Mouse (Mus musculus) stomach, postnatal 0 days (tissue): Measurements from ENCODE around the gene Galntl6. TPM values are rescaled to one million over a fixed set of nuclear protein-coding genes. Genes with fewer than 3 reads are reported as not detected.

ENCODE experiments used
- ATAC-seq: fragments of 200-750 bp; cut with Nextera tagmentation; 2 replicates; pipeline ENCODE4 v1.8.0; 2017; ENCODE audit not compliant: low FRiP score, low TSS enrichment
- DNase-seq: peaks from one replicate; pipeline ENCODE4 v3.0.0-alpha.2; 2016; ENCODE audit warnings: low spot score
- H3K27ac ChIP-seq: fragments of 300-500 bp; sonication (generic); replicated peaks from 2 replicates; pipeline ENCODE4 v1.5.1; 2014; ENCODE audit warnings: mild to moderate bottlenecking, control low read depth
- H3K27me3 ChIP-seq: fragments of 300-500 bp; sonication (generic); 2 replicates; pipeline ENCODE4 v1.6.1; 2014; ENCODE audit warnings: low read length; ENCODE audit not compliant: control insufficient read depth, insufficient read depth
- H3K36me3 ChIP-seq: fragments of 300-500 bp; sonication (generic); 2 replicates; pipeline ENCODE4 v1.6.1; 2014; ENCODE audit warnings: low read length, mixed read lengths; ENCODE audit not compliant: control insufficient read depth, insufficient read depth
- H3K4me1 ChIP-seq: fragments of 300-500 bp; sonication (generic); replicated peaks from 2 replicates; pipeline ENCODE4 v1.6.1; 2014; ENCODE audit warnings: antibody characterized with exemption; ENCODE audit not compliant: control insufficient read depth, insufficient read depth
- H3K4me2 ChIP-seq: fragments of 300-500 bp; sonication (generic); replicated peaks from 2 replicates; pipeline ENCODE4 v1.6.1; 2014; ENCODE audit warnings: low read depth, mild to moderate bottlenecking, control low read depth, moderate library complexity
- H3K4me3 ChIP-seq: fragments of 300-500 bp; sonication (generic); 2 replicates; pipeline ENCODE4 v1.5.1; 2014; ENCODE audit warnings: low read depth, low read length, control low read depth
- H3K9ac ChIP-seq: fragments of 300-500 bp; sonication (generic); 2 replicates; pipeline ENCODE4 v1.6.1; 2014; ENCODE audit warnings: mild to moderate bottlenecking, low read length, control low read depth, mixed read lengths
- H3K9me3 ChIP-seq: fragments of 300-500 bp; sonication (generic); 2 replicates; pipeline ENCODE4 v1.6.1; 2016; ENCODE audit warnings: low read length; ENCODE audit not compliant: control insufficient read depth
- CTCF ChIP-seq: IDR thresholded peaks from 2 replicates; pipeline ENCODE4 v1.5.1; 2016; ENCODE audit warnings: antibody characterized with exemption, low read depth, mild to moderate bottlenecking, moderate library complexity
- EP300 ChIP-seq: optimal IDR thresholded peaks from 2 replicates; pipeline ENCODE3; 2016; ENCODE audit warnings: antibody characterized with exemption
- WGBS: fragments of 180-500 bp; shearing (Covaris S2); extraction: QIAGEN DNeasy Blood & Tissue Kit; methylation state at CpG from one replicate; pipeline ENCODE4 v1.1.7; 2014; 5-methylcytosine and 5-hydroxymethylcytosine counted together
- polyA plus RNA-seq: library from polyadenylated mRNA; unstranded; fragments of >200 nt; fragmentation: Nextera tagmentation; extraction: Ambion mirVana; gene quantifications from 2 replicates; pipeline ENCODE4 v1.2.1, GENCODE M21; 2015

The Galntl6 gene
- polyA plus RNA-seq, 1 experiment from 2014 or later: 3.8 TPM

DNA sequence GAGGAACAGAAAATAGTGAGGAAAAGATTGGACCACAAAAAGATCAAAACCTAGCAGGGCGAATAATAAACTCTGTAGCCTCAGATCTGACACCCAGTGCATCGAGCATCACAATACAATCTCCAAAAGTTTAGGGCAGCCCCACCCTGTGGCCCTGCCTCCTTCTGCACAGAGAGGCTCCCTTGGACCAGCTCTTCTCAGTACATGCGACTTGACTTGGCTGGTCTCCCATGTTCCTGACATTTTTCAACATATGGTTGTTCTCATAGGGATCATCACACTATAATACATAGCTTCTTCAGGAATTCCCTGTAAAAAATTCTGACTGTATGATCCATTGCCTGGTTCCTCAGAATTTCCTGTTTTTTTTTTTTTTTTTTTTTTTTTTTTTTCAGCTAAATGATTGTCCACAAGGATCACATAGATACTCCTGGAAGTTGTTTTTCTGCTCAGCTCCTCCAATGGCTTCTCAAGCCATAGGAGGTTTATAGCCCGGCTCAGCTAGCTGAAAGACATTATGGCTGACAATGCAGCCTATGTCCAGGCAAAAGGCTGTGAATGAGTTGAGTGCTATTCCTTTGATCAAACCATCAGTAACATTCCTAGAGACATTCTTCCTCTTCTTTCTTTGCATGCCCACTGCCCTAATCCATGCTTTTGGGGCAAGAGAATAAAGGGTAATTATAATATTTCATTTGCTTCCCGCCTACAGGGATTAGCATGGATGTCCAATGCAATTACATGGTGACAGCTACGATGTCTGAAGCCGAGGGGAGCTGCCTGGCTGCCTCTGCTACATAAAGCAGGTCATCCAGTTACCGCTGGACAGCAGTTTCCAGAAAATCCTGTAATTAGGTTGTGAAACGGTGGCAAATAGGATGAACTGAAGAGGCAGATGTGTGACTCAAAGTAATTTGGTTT is 993.5 kb downstream of the Galntl6 start:
- ATAC-seq: no peak
- Histone ChIP-seq H3K9ac (no peak overlapping the region), H3K4me2 (no peak overlapping the region), H3K4me3 (no peak overlapping the region), H3K36me3 (no peaks in the 10 kb centered on the region), H3K9me3 (no peaks in the 10 kb centered on the region), H3K27me3 (no peaks in the 10 kb centered on the region), H3K27ac (no peak overlapping the region), H3K4me1 (no peaks in the 10 kb centered on the region)
- no peak for TF ChIP-seq EP300
- TF ChIP-seq CTCF: 0 out of 2 replicates have a peak, but pooled peaks have one; percentile 6
- DNase-seq: no peak
- 64% methylated on average over 9 of the region's 9 CpGs for WGBS

- Histone ChIP-seq H3K9me3 (no peaks in the 10 kb centered on the region), H3K4me1 (no peaks in the 10 kb centered on the region)
- WGBS: 92% methylated on average over 5 of the region's 5 CpGs
Observed at GRCm38 (mm10) chr8:57893360-57893759, 1019.1 kb downstream of the Galntl6 start.

DNA sequence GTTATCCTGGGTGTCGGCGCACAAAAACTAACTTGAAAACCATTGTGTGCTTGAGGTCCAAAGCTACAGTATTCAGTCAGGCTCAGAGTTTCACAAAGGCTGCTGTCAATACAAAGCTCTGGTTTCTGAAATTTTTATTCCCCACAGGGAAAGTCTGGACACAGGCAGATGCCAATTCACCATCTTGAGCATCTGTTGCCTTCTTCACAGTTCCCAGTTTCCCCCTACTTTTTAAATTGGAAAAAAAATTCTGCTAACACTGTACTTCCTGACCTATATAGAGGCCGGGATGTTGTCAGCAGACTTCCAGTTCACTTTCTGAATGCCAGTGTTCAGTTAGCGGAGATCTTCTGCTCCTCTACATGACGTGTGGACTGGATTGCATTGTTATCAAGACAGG is 1020.3 kb downstream of the Galntl6 start:
- H3K9me3 ChIP-seq: no peaks in the 10 kb centered on the region
- TF ChIP-seq EP300: no peak
- TF ChIP-seq CTCF: no peak
- ATAC-seq (no peak), DNase-seq (no peak)
- no peaks in the 10 kb centered on the region for H3K27me3 ChIP-seq
- H3K4me3 ChIP-seq: no peak overlapping the region
- H3K4me1 ChIP-seq: no peaks in the 10 kb centered on the region
- H3K9ac ChIP-seq: no peak overlapping the region
- 84% methylated on average over 5 of the region's 5 CpGs for WGBS
- H3K27ac ChIP-seq: no peak overlapping the region
- no peaks in the 10 kb centered on the region for H3K36me3 ChIP-seq
- H3K4me2 ChIP-seq: no peak overlapping the region

More at GRCm38 (mm10) chr8:57893360-57893759, 1019.1 kb downstream of the Galntl6 start:
- Histone ChIP-seq H3K27ac (no peak overlapping the region), H3K4me3 (no peak overlapping the region), H3K27me3 (no peaks in the 10 kb centered on the region), H3K36me3 (no peaks in the 10 kb centered on the region), H3K9ac (no peak overlapping the region), H3K4me2 (no peak overlapping the region)
- ATAC-seq (no peak), DNase-seq (no peak)
- TF ChIP-seq EP300 (no peak), CTCF (no peak)

DNA sequence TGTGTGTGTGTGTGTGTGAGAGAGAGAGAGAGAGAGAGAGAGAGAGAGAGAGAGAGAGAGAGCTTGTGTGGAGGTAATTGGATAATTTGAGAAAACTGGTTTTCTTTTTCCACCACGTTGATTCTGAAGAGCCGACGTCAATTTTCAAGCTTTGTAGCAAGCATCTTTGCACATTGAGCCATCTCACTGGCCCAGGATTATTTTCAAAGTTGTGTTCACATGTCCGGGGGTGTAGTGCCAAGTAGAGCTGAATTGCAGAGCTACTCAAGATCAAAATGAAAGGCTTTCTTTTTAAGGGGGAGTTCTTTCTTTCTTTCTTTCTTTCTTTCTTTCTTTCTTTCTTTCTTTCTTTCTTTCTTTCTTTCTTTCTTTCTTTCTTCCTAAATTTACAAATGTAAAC is 1022.3 kb downstream of the Galntl6 start:
- Histone ChIP-seq H3K9me3 (no peaks in the 10 kb centered on the region), H3K27ac (no peak overlapping the region), H3K36me3 (no peaks in the 10 kb centered on the region), H3K9ac (no peak overlapping the region), H3K4me2 (no peak overlapping the region), H3K4me1 (no peaks in the 10 kb centered on the region), H3K27me3 (no peaks in the 10 kb centered on the region), H3K4me3 (no peak overlapping the region)
- DNase-seq: no peak
- WGBS: 77% methylated on average over 4 of the region's 4 CpGs
- no peak for TF ChIP-seq EP300
- TF ChIP-seq CTCF: no peak
- ATAC-seq: no peak

GRCm38 (mm10) chr8:57888831-57889230 is 1023.6 kb downstream of the Galntl6 start:
- TF ChIP-seq CTCF (no peak), EP300 (no peak)
- ATAC-seq (no peak), DNase-seq (no peak)
- H3K4me1 ChIP-seq: no peaks in the 10 kb centered on the region
- H3K9me3 ChIP-seq: no peaks in the 10 kb centered on the region
- no peak overlapping the region for H3K9ac ChIP-seq
- no peaks in the 10 kb centered on the region for H3K36me3 ChIP-seq
- H3K27ac ChIP-seq: no peak overlapping the region
- H3K27me3 ChIP-seq: no peaks in the 10 kb centered on the region
- no peak overlapping the region for H3K4me2 ChIP-seq
- H3K4me3 ChIP-seq: no peak overlapping the region

DNA sequence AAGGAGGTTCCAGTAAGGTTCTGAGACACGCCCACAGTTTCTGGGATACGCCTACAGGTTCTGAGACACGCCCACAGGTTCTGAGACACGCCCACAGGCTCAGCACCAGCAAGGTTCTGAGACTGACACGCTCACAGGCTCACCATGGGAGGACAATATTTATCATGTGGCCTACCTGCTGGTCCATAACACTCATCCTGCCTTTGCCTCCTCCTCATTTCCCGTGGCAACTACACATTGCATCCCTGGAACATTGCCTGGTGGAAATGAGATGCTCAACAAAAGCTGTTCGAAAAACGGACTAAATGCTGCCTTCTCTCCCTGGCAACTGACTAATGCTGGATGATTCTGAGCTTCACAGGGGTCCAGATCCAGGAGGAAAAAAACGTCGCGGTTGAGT is 1033.0 kb downstream of the Galntl6 start:
- no peaks in the 10 kb centered on the region for H3K4me1 ChIP-seq
- DNase-seq: no peak
- H3K27me3 ChIP-seq: no peaks in the 10 kb centered on the region
- H3K27ac ChIP-seq: no peak overlapping the region
- no peak for TF ChIP-seq EP300
- TF ChIP-seq CTCF: no peak
- no peak for ATAC-seq
- no peak overlapping the region for H3K4me3 ChIP-seq
- WGBS: 66% methylated on average over 11 of the region's 11 CpGs
- no peaks in the 10 kb centered on the region for H3K9me3 ChIP-seq
- no peak overlapping the region for H3K4me2 ChIP-seq
- H3K36me3 ChIP-seq: no peaks in the 10 kb centered on the region
- H3K9ac ChIP-seq: no peak overlapping the region
